Comparison of ENCODE assay signal across 13 mouse cellular contexts in genomic region chr7:27407816-27408215, GRCm38 (mm10). TPM values are rescaled to one million over a fixed set of nuclear protein-coding genes. Genes with fewer than 3 reads are reported as not detected.
DNase-seq lines count a peak whose midpoint lies in the region; ATAC-seq and TF ChIP-seq lines count a peak whose summit lies in the region.
"Had no signal": no experiment of that assay in that cellular context is flagged by ENCODE, and none has a peak within 500 bp of the region (broad histone marks: within the 10 kb centered on the region; RNA-seq: fewer than 3 reads in every experiment).

No protein-coding gene starts in this region.

- no peak overlapping the region for H3K27ac ChIP-seq in lung, embryonic 14.5 days (ENCODE audit: low read depth)
- H3K27ac ChIP-seq in hindbrain, embryonic 11.5 days (ENCODE audit: low read depth, low read length): no peak overlapping the region
- H3K27ac ChIP-seq in neural tube, embryonic 12.5 days: no peak overlapping the region

- no peak overlapping the region for H3K9ac ChIP-seq in lung, embryonic 14.5 days
- H3K9ac ChIP-seq in hindbrain, embryonic 11.5 days (ENCODE audit: low read depth, low read length): no peak overlapping the region
- no peak overlapping the region for H3K9ac ChIP-seq in neural tube, embryonic 12.5 days

- 42% methylated on average over 8 of the region's 8 CpGs for WGBS in lung, embryonic 14.5 days
- 60% methylated on average over 8 of the region's 8 CpGs for WGBS in hindbrain, embryonic 11.5 days
- WGBS in neural tube, embryonic 12.5 days: 58% methylated on average over 8 of the region's 8 CpGs

- intact Hi-C loops in gastrocnemius, postnatal 36 days (cut with DNase I): no loop called here

- H3K4me2 ChIP-seq in lung, embryonic 14.5 days: peak overlapping the region; percentile 74; the same call in 1 of the 2 replicates
- H3K4me2 ChIP-seq in hindbrain, embryonic 11.5 days (replicated peaks; ENCODE audit: low read depth, low read length): peak overlapping the region; percentile 70; the same call in 1 of the 2 replicates
- H3K4me2 ChIP-seq in neural tube, embryonic 12.5 days (replicated peaks): peak overlapping the region; percentile 77

- H3K27me3 ChIP-seq in lung, embryonic 14.5 days (ENCODE audit: insufficient read depth, low read length): peaks cover 69% of the 10 kb centered on the region
- peaks cover 69% of the 10 kb centered on the region for H3K27me3 ChIP-seq in hindbrain, embryonic 11.5 days (ENCODE audit: control insufficient read depth, insufficient read depth, low read length)
- peaks cover 74% of the 10 kb centered on the region for H3K27me3 ChIP-seq in neural tube, embryonic 12.5 days (replicated peaks)

- peak; percentile 50 for DNase-seq in cerebellum, adult 9-10 months
- no peak for DNase-seq in cerebellum, adult 9-11 months
- DNase-seq in lung, embryonic 14.5 days: no peak
- DNase-seq in lung, postnatal 25 days (ENCODE audit: low spot score): no peak
- DNase-seq in hindbrain, embryonic 11.5 days (ENCODE audit: low spot score): no peak
- DNase-seq in B cell, adult 2 months: no peak
- no peak for DNase-seq in gastrocnemius, postnatal 36 days
- DNase-seq: cerebellum, adult 2 months; gastrocnemius, postnatal 10 days; layer of hippocampus, adult 9-11 months; lung, postnatal 36 days had no signal

- peak overlapping the region; percentile 44; the same call in 1 of the 2 replicates for H3K4me3 ChIP-seq in lung, embryonic 14.5 days (ENCODE audit: low read depth, low read length)
- no peak overlapping the region; the same call in 1 of the 2 replicates for H3K4me3 ChIP-seq in hindbrain, embryonic 11.5 days (ENCODE audit: low read depth, low read length)
- H3K4me3 ChIP-seq in neural tube, embryonic 12.5 days: no peak overlapping the region

- H3K9me3 ChIP-seq in lung, embryonic 14.5 days (ENCODE audit: low read depth, low read length): no peaks in the 10 kb centered on the region; the same call in 1 of the 2 replicates
- no peaks in the 10 kb centered on the region for H3K9me3 ChIP-seq in hindbrain, embryonic 11.5 days (ENCODE audit: control insufficient read depth, low read length)
- H3K9me3 ChIP-seq in neural tube, embryonic 12.5 days: peaks cover 6% of the 10 kb centered on the region; the same call in 1 of the 2 replicates

- no peaks in the 10 kb centered on the region for H3K4me1 ChIP-seq in lung, embryonic 14.5 days (ENCODE audit: insufficient read depth)
- H3K4me1 ChIP-seq in hindbrain, embryonic 11.5 days (replicated peaks; ENCODE audit: control insufficient read depth, insufficient read depth, low read length): peaks cover 3% of the 10 kb centered on the region
- peaks cover 13% of the 10 kb centered on the region for H3K4me1 ChIP-seq in neural tube, embryonic 12.5 days

- TF ChIP-seq CTCF in lung, embryonic 14.5 days (IDR thresholded peaks at IDR 0.05; ENCODE audit: low read depth): no peak

- no peaks in the 10 kb centered on the region for H3K36me3 ChIP-seq in lung, embryonic 14.5 days (ENCODE audit: insufficient read depth)
- H3K36me3 ChIP-seq in hindbrain, embryonic 11.5 days (ENCODE audit: control insufficient read depth, insufficient read depth, low read length): no peaks in the 10 kb centered on the region
- H3K36me3 ChIP-seq in neural tube, embryonic 12.5 days: no peaks in the 10 kb centered on the region

- no peak for ATAC-seq in lung, embryonic 14.5 days (ENCODE audit: insufficient read depth)
- no peak for ATAC-seq in hindbrain, embryonic 11.5 days (ENCODE audit: low FRiP score)
- no peak for ATAC-seq in neural tube, embryonic 12.5 days (ENCODE audit: low FRiP score, low read depth)
- ATAC-seq: activated CD4-positive, CD25-positive, alpha-beta regulatory T cell, adult 4 months had no signal

RNA-seq across cellular contexts. Expression of gene Sptbn4, which starts 39.7 kb away (rescaled TPM):
- polyA plus RNA-seq in lung, embryonic 14.5 days (2014; fragmentation: Nextera tagmentation; extraction: Ambion mirVana): 0.31 and 0.51 TPM in 2 replicates
- polyA plus RNA-seq in hindbrain, embryonic 11.5 days (2014; fragmentation: Nextera tagmentation; extraction: Ambion mirVana): 0.20 and 0.57 TPM in 2 replicates
- polyA plus RNA-seq in neural tube, embryonic 12.5 days (2016; fragmentation: Nextera tagmentation; extraction: Ambion mirVana): 1.2 and 1.3 TPM in 2 replicates
- under 1 TPM in 1 of 2 experiments, not detected in 1; 0.03 TPM for total RNA-seq in gastrocnemius, postnatal 36 days (2021)

RNA-seq across cellular contexts. Expression of gene Blvrb, which starts 40.0 kb away (rescaled TPM):
- polyA plus RNA-seq in lung, embryonic 14.5 days (2014; fragmentation: Nextera tagmentation; extraction: Ambion mirVana): 54.5 and 56.0 TPM in 2 replicates
- 34.8 and 35.4 TPM in 2 replicates for polyA plus RNA-seq in hindbrain, embryonic 11.5 days (2014; fragmentation: Nextera tagmentation; extraction: Ambion mirVana)
- 21.6 and 23.0 TPM in 2 replicates for polyA plus RNA-seq in neural tube, embryonic 12.5 days (2016; fragmentation: Nextera tagmentation; extraction: Ambion mirVana)
- total RNA-seq in gastrocnemius, postnatal 36 days (2021): 10 to 100 TPM; 10.9 to 12.7 TPM

RNA-seq across cellular contexts. Expression of gene Gm20479, which starts 50.6 kb away (rescaled TPM):
- 0.73 and 1.6 TPM in 2 replicates for polyA plus RNA-seq in lung, embryonic 14.5 days (2014; fragmentation: Nextera tagmentation; extraction: Ambion mirVana)
- polyA plus RNA-seq in hindbrain, embryonic 11.5 days (2014; fragmentation: Nextera tagmentation; extraction: Ambion mirVana): 0.33 and 0.57 TPM in 2 replicates
- polyA plus RNA-seq in neural tube, embryonic 12.5 days (2016; fragmentation: Nextera tagmentation; extraction: Ambion mirVana): 0.40 TPM in 1 of 2 replicates, not detected in the other
- not detected for total RNA-seq in gastrocnemius, postnatal 36 days (2021)
- total RNA-seq: gastrocnemius, postnatal 10 days had no signal
- polyA plus RNA-seq: cerebellum, adult 2 months had no signal

RNA-seq across cellular contexts. Expression of gene Shkbp1, which starts 52.0 kb away (rescaled TPM):
- polyA plus RNA-seq in lung, embryonic 14.5 days (2014; fragmentation: Nextera tagmentation; extraction: Ambion mirVana): 45.1 and 53.5 TPM in 2 replicates
- polyA plus RNA-seq in hindbrain, embryonic 11.5 days (2014; fragmentation: Nextera tagmentation; extraction: Ambion mirVana): 51.5 and 56.7 TPM in 2 replicates
- 68.6 and 68.9 TPM in 2 replicates for polyA plus RNA-seq in neural tube, embryonic 12.5 days (2016; fragmentation: Nextera tagmentation; extraction: Ambion mirVana)
- 1 to 10 TPM; 1.7 to 2.1 TPM for total RNA-seq in gastrocnemius, postnatal 36 days (2021)
